Mouse (Mus musculus) kidney, embryonic 14.5 days (tissue): ENCODE measurements around the gene Zfp82. TPM values are rescaled to one million over a fixed set of nuclear protein-coding genes. Genes with fewer than 3 reads are reported as not detected.
A peak's percentile ranks its signal among the peaks of the same experiment; 100 is the strongest.

Experiments used
- ATAC-seq: fragments of 200-750 bp; cut with Nextera tagmentation; 2 replicates; pipeline ENCODE4 v1.8.0; 2017; ENCODE audit warnings: moderate number of reproducible peaks, mild to moderate bottlenecking, moderate TSS enrichment, moderate library complexity; ENCODE audit not compliant: low FRiP score, low TSS enrichment
- H3K27ac ChIP-seq: fragments of 300-500 bp; sonication (generic); 2 replicates; pipeline ENCODE4 v1.5.1; 2014; ENCODE audit warnings: low read depth, mild to moderate bottlenecking, low read length, moderate library complexity, mixed read lengths
- H3K27me3 ChIP-seq: fragments of 300-500 bp; sonication (generic); 2 replicates; pipeline ENCODE4 v1.6.1; 2014; ENCODE audit warnings: mild to moderate bottlenecking, low read length; ENCODE audit not compliant: control insufficient read depth, insufficient read depth
- H3K36me3 ChIP-seq: fragments of 300-500 bp; sonication (generic); 2 replicates; pipeline ENCODE4 v1.6.1; 2014; ENCODE audit warnings: low read length, mixed read lengths; ENCODE audit not compliant: control insufficient read depth, insufficient read depth
- H3K4me1 ChIP-seq: fragments of 300-500 bp; sonication (generic); 2 replicates; pipeline ENCODE4 v1.6.1; 2014; ENCODE audit warnings: low read length, mixed read lengths; ENCODE audit not compliant: control insufficient read depth, insufficient read depth
- H3K4me2 ChIP-seq: fragments of 300-500 bp; sonication (generic); replicated peaks from 2 replicates; pipeline ENCODE4 v1.6.1; 2014; ENCODE audit warnings: low read depth, mild to moderate bottlenecking, low read length
- H3K4me3 ChIP-seq: fragments of 300-500 bp; sonication (generic); 2 replicates; pipeline ENCODE4 v1.5.1; 2014; ENCODE audit warnings: mild to moderate bottlenecking, low read length
- H3K9ac ChIP-seq: fragments of 300-500 bp; sonication (generic); 2 replicates; pipeline ENCODE4 v1.6.1; 2014; ENCODE audit warnings: low read depth, mild to moderate bottlenecking, low read length, moderate library complexity
- H3K9me3 ChIP-seq: fragments of 300-500 bp; sonication (generic); 2 replicates; pipeline ENCODE4 v1.6.1; 2016; ENCODE audit warnings: low read length; ENCODE audit not compliant: control insufficient read depth
- WGBS: fragments of 180-500 bp; shearing (Covaris S2); extraction: QIAGEN DNeasy Blood & Tissue Kit; methylation state at CpG from one replicate; pipeline ENCODE4 v1.1.7; 2014; 5-methylcytosine and 5-hydroxymethylcytosine counted together
- polyA plus RNA-seq: library from polyadenylated mRNA; unstranded; fragments of >200 nt; fragmentation: Nextera tagmentation; extraction: Ambion mirVana; gene quantifications from 2 replicates; pipeline ENCODE4 v1.2.1, GENCODE M21; 2014

Gene Zfp82
- polyA plus RNA-seq, 1 experiment from 2014 or later, result 5.7 TPM

DNA sequence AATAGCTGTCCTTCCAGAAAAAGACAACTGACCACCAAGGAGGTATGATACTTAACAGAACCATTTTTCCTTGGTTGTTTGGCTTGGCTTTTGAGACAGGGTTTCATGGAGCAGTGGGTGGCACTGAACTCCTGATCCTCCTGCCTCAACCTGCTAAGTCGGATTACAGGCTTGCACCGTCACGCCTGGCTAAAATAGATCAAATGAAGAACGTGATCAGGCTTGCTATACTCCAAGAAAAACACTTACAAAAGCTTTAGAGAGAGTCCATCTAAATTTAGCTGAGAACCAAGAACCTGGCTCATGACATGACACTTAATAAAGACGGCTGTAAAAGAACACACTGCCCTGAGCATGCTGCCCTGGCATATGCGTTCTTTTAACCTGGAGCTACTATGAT is 12.4 kb downstream of the Zfp82 start:
- H3K9ac ChIP-seq, result no peak overlapping the region
- WGBS, result 45% methylated on average over 6 of the region's 6 CpGs
- no peaks in the 10 kb centered on the region for H3K4me1 ChIP-seq
- H3K9me3 ChIP-seq, result no peaks in the 10 kb centered on the region
- H3K36me3 ChIP-seq, result peaks cover 24% of the 10 kb centered on the region
- H3K4me2 ChIP-seq, result no peak overlapping the region
- H3K27ac ChIP-seq, result no peak overlapping the region
- no peak for ATAC-seq
- no peaks in the 10 kb centered on the region for H3K27me3 ChIP-seq
- H3K4me3 ChIP-seq, result no peak overlapping the region

DNA sequence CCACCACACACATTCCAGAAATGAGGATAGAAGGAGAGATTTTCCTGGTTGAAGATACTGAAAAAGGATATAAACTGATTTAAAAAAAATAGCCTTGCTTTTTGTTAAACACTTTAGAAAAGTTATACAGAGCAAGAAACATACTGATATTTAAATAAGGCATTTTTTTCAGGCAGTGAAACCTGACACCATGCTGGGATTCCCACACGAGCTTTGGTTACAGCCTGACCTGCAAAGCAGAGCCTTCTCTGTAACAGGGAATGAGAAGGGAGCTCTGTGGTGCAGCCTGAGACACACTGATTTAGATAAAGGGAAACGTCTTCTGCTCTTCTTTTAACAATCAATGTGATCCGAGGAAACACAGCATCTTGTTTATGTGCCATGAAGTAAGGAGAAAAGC is 19.1 kb downstream of the Zfp82 start:
- Histone ChIP-seq H3K36me3 (peaks cover 14% of the 10 kb centered on the region), H3K27ac (no peak overlapping the region), H3K9me3 (no peaks in the 10 kb centered on the region), H3K9ac (no peak overlapping the region), H3K4me1 (peaks cover 10% of the 10 kb centered on the region), H3K27me3 (no peaks in the 10 kb centered on the region), H3K4me3 (no peak overlapping the region), H3K4me2 (no peak overlapping the region)
- no peak for ATAC-seq
- 3% methylated on average over 3 of the region's 3 CpGs for WGBS

DNA sequence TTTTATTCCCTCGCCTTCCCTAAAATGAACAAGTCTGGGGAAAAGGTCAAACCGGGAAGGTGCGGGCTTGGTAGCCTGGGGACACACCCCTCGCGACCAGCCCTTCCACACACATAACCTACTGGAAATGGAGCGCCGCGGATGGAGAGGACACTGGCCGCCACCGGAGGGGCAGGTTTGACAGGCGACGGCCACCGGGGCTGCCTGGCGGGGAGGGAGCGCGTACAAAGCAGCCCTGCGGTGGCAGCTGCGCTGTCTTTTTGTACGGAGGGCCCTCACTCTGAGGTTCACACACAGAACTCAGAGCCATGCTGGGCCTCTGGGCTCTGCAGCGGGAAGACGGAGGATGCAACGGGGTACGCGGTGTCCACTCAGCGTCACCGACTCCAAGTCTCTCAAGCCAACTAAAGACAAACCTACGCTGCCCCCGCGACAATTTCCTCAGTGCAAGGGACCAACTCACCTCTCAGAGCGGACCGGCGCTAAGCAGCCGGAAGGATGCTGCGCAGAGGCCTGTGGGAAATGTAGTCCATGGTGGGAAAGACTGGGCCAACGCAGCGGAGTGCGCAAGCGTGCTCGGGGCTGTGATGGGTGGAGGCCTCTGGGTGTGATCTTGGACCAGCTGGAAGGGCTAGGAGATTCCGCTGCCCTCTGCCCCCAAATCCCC is 21.7 kb downstream of the Zfp82 start, which contains the start of gene Zfp14:
Zfp14 (minus strand) TSS at position 499 of the 667 bp plus-strand sequence.
- Histone ChIP-seq H3K9me3 (no peaks in the 10 kb centered on the region), H3K4me2 (peak within 1 kb of the TSS; percentile 84), H3K9ac (peak within 1 kb of the TSS; percentile 66), H3K27ac (peak within 1 kb of the TSS; percentile 73), H3K4me1 (peaks cover 10% of the 10 kb centered on the region), H3K4me3 (peak within 1 kb of the TSS; percentile 78), H3K36me3 (peaks cover 4% of the 10 kb centered on the region), H3K27me3 (no peaks in the 10 kb centered on the region)
- peak; percentile 97 for ATAC-seq
- under 1% methylated on average over 40 of the region's 40 CpGs for whole genome bisulfite sequencing

DNA sequence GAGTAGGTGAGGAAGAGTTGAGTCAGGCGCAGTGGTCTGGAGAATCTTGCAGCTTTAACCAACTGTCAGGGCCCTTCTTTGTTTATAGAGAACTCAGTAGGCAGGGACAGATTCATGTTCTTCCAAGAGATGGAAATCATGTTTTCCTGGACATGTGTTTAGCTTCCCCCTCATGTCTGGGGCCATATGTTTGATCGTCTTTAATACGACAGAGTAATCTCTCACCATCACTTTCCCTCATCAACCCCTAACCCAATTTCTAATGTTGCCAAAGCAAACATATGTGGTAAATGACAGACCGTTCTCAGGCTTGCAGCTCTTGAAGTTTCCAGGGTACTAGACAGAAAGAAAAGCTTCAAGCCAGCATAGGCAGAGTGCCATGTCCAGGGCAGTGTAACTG is 24.6 kb downstream of the Zfp82 start:
- Histone ChIP-seq H3K9me3 (no peaks in the 10 kb centered on the region), H3K4me2 (no peak overlapping the region), H3K4me3 (no peak overlapping the region), H3K27me3 (no peaks in the 10 kb centered on the region), H3K4me1 (peaks cover 6% of the 10 kb centered on the region; the same call in 1 of the 2 replicates), H3K27ac (no peak overlapping the region), H3K36me3 (no peaks in the 10 kb centered on the region), H3K9ac (no peak overlapping the region)
- WGBS, result 83% methylated on average over 4 of the region's 4 CpGs
- no peak for ATAC-seq

GRCm38 (mm10) chr7:30044354-30044753 is 28.3 kb downstream of the Zfp82 start:
- Histone ChIP-seq H3K4me3 (no peak overlapping the region), H3K9ac (no peak overlapping the region; the same call in 1 of the 2 replicates), H3K4me2 (no peak overlapping the region), H3K9me3 (no peaks in the 10 kb centered on the region), H3K27ac (no peak overlapping the region), H3K36me3 (no peaks in the 10 kb centered on the region), H3K4me1 (0 out of 2 replicates have a peak, but pooled peaks cover 2% of the 10 kb centered on the region), H3K27me3 (no peaks in the 10 kb centered on the region)
- 32% methylated on average over 9 of the region's 9 CpGs for WGBS
- peak; percentile 79 for ATAC-seq

DNA sequence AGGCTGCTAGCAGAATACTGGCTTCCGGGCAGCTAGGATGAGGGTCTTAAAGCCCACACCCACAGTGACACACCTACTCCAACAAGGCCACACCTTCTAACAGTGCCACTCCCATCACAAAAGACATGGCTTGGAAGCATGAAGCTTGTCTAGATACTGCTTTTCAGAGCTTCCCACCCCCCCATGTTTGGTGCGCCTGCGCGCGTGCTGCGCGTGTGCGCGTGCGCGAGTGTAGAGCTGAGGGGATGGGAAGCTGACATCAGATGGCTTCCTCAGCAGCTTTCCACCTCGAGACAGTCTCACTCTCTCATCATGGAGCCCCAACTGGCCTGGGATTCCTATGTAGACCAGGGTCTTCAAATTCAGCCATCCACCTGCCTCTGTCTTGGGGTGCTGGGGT is 38.4 kb downstream of the Zfp82 start:
- Histone ChIP-seq H3K36me3 (peaks cover 6% of the 10 kb centered on the region; the same call in 1 of the 2 replicates), H3K27ac (no peak overlapping the region), H3K9ac (no peak overlapping the region), H3K27me3 (no peaks in the 10 kb centered on the region), H3K4me2 (no peak overlapping the region), H3K4me1 (no peaks in the 10 kb centered on the region), H3K9me3 (no peaks in the 10 kb centered on the region), H3K4me3 (no peak overlapping the region)
- 97% methylated on average over 12 of the region's 12 CpGs for WGBS
- ATAC-seq, result no peak

- WGBS, result 91% methylated on average over 3 of the region's 3 CpGs
- Histone ChIP-seq H3K36me3 (peaks cover 5% of the 10 kb centered on the region), H3K4me3 (no peak overlapping the region), H3K9me3 (no peaks in the 10 kb centered on the region), H3K27me3 (no peaks in the 10 kb centered on the region), H3K27ac (no peak overlapping the region), H3K4me1 (no peaks in the 10 kb centered on the region), H3K4me2 (no peak overlapping the region), H3K9ac (no peak overlapping the region)
- no peak for ATAC-seq
Observed at GRCm38 (mm10) chr7:30031379-30031778, 41.3 kb downstream of the Zfp82 start.

- no peak overlapping the region for H3K4me3 ChIP-seq
- H3K36me3 ChIP-seq, result peaks cover 11% of the 10 kb centered on the region
- no peak for ATAC-seq
- no peaks in the 10 kb centered on the region for H3K27me3 ChIP-seq
- no peaks in the 10 kb centered on the region for H3K4me1 ChIP-seq
- H3K9me3 ChIP-seq, result no peaks in the 10 kb centered on the region
- H3K27ac ChIP-seq, result no peak overlapping the region
- no peak overlapping the region for H3K4me2 ChIP-seq
- 33% methylated on average over 6 of the region's 6 CpGs for WGBS
- H3K9ac ChIP-seq, result no peak overlapping the region
Observed at GRCm38 (mm10) chr7:30030677-30031076, 42.0 kb downstream of the Zfp82 start.

DNA sequence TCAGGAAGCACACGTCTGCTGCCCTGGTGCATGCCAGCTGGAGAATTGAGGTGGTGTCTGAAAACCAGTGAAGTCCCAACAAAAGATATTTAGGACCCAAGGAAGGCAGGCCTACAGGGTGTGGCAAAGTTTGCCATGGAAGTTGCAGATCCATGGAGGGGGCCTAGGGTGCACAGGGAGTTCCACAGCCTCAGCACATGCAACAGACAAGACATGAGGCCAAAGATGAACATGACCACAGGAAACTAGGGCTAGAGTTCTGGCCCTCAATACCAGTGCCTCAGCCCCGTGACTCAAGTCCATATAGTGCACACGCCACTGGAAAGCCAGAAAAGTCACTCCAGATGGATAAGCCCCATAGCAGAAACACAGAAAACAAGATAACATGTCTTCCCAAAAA is 44.1 kb downstream of the Zfp82 start:
- no peak overlapping the region for H3K4me2 ChIP-seq
- no peak for ATAC-seq
- peaks cover 28% of the 10 kb centered on the region for H3K36me3 ChIP-seq
- H3K9me3 ChIP-seq, result no peaks in the 10 kb centered on the region
- H3K4me3 ChIP-seq, result no peak overlapping the region
- no peak overlapping the region for H3K9ac ChIP-seq
- H3K4me1 ChIP-seq, result no peaks in the 10 kb centered on the region
- no peak overlapping the region for H3K27ac ChIP-seq
- WGBS, result 83% methylated on average over 3 of the region's 3 CpGs
- no peaks in the 10 kb centered on the region for H3K27me3 ChIP-seq
